Mouse (Mus musculus) embryonic stem cell, embryonic (primary cell): Measurements from ENCODE around the gene Zfp362.

Source experiments
- CTCF ChIA-PET, 4 experiments: fragments of 300-600 bp in 2 of 4; fragments of 350-600 bp in 2 of 4; sonication (Branson Sonifier 250); formaldehyde crosslinking; loops; one replicate each; lab custom pipeline; 2022; ENCODE audit warnings: inconsistent platforms in 2 of 4; lab: Charles Lee
- POLR2A ChIA-PET, 4 experiments: fragments of 300-600 bp in 2 of 4; fragments of 350-600 bp in 2 of 4; sonication (Branson Sonifier 250); formaldehyde crosslinking; loops; one replicate each; lab custom pipeline; 2022; ENCODE audit warnings: antibody characterized with exemption in 4 of 4, inconsistent platforms in 1 of 4; lab: Charles Lee

Gene Zfp362

DNA sequence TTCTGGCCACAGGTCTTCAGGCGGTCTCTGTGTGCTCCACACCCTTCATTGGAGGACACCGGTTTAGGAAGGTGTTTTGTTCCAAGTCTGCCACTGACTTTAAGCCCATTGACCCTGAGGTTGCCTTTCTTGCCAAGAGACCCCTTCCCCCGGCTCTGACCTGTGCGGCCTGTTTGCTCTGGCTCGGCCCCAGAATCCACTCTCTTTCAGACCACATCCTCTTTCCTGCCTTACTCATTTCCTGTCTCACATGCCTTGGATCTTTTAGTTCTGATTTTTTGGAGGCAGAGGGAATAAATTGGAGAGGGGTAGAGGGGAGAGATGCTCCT lies 76.2 kb downstream of the Zfp362 start:
- CTCF ChIA-PET: no interaction called here
- POLR2A ChIA-PET: no interaction called here

- POLR2A ChIA-PET: interaction anchor here in 1 of 4 experiments (1.5 kb wide), 1 partner anchor 10 kb away, joined by 6 read pairs; no protein-coding TSS in a partner anchor
- CTCF ChIA-PET: no interaction called here
These were observed 76.7 kb downstream of the Zfp362 start for GRCm38 (mm10) chr4:128729033-128729708.

- POLR2A ChIA-PET: interaction anchor here in 3 of 4 experiments (1.0 to 1.7 kb wide), 15 partner anchors 8 to 330 kb away, joined by 3 to 10 read pairs (median 4); partner anchors contain the start of genes A3galt2 (in 1 of the 3) and Rnf19b (in 1 of the 3)
- CTCF ChIA-PET: interaction anchor here in 3 of 4 experiments (0.9 to 2.5 kb wide), 5 partner anchors 17 to 48 kb away, joined by 3 to 14 read pairs (median 4); no protein-coding TSS in a partner anchor
These were observed 77.4 kb downstream of the Zfp362 start for GRCm38 (mm10) chr4:128728431-128728851.

- ChIA-PET CTCF (interaction anchor here in 3 of 4 experiments (0.9 to 2.5 kb wide), 5 partner anchors 16 to 49 kb away, joined by 3 to 14 read pairs (median 4); no protein-coding TSS in a partner anchor), POLR2A (interaction anchor here in 3 of 4 experiments (0.8 to 1.7 kb wide), 17 partner anchors 9 to 945 kb away, joined by 3 to 10 read pairs (median 4); partner anchors contain the start of genes A3galt2 (in 1 of the 3), Rnf19b (in 1 of the 3), S100pbp (in 1 of the 3) and Yars (in 1 of the 3))
These were observed 78.0 kb downstream of the Zfp362 start for GRCm38 (mm10) chr4:128727721-128728430.

DNA sequence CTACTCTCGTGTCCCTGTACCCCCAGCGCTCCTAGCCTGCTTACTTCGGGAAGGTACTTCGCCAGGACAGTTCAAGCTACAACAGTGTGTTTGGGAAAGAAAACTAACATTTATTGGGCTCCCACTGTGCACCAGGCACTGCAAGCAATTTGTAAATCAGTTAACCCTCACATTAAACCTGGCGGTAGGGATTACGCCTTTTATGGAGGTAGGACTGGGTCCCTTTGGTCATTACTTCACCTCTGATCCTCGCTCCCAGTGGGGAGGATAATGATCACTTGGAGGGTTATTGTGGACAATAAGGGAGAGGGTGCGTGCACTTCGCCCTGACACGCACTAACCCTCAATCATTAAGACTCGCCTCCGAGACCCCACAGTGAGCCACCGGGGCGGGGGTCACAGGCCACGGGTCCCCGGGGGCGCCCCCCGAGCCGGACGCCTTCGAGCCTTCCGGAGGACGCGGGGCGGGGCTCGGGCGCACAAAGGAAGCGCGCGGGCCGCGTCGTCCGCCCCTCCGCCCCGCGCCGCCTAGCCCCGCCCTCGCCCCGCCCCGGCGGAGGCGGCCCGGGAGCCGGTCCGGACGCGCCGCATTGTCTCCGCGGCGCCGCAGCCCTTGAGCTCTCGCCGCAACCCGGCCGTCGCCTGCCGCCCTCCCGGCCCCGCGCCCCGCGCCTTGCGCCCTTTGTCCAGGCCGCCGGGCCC lies 78.7 kb downstream of the Zfp362 start:
- CTCF ChIA-PET: interaction anchor here in 2 of 4 experiments (1.1 to 2.5 kb wide), 5 partner anchors 16 to 50 kb away, joined by 3 to 14 read pairs (median 4); no protein-coding TSS in a partner anchor
- POLR2A ChIA-PET: interaction anchor here in 3 of 4 experiments (0.6 to 1.7 kb wide), 17 partner anchors 8 to 1728 kb away, joined by 3 to 10 read pairs (median 4); partner anchors contain the start of genes A3galt2 (in 1 of the 3), Rnf19b (in 1 of the 3), S100pbp (in 1 of the 3) and Yars (in 1 of the 3)

- ChIA-PET CTCF (interaction anchor here in 1 of 4 experiments (1.2 kb wide), 1 partner anchor 13 kb away, joined by 4 read pairs; no protein-coding TSS in a partner anchor), POLR2A (interaction anchor here in 1 of 4 experiments (1.1 kb wide), 1 partner anchor 26 kb away, joined by 3 read pairs; no protein-coding TSS in a partner anchor)
These were observed 81.8 kb downstream of the Zfp362 start for GRCm38 (mm10) chr4:128724059-128724458.

DNA sequence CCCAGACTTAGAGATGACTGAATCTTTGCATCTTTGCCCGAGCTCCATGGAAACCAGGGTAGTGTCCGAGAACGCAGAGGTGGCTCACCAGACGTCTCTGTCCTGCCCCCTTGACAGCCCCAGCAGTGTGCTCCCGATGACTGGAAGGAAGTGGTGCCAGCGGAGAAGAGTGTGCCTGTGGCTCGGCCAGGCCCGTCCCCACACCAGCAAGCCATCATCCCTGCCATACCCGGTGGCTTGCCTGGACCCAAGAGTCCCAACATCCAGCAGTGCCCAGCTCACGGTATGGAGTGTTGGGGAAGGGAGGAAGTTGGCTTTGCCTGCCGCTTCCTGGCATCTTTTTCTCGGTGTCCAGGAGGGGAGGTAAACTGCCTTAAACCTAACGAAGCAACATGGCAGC lies 82.4 kb downstream of the Zfp362 start:
- CTCF ChIA-PET: interaction anchor here in 2 of 4 experiments (1.2 to 1.5 kb wide), 2 partner anchors 12 to 51 kb away, joined by 3 to 4 read pairs; no protein-coding TSS in a partner anchor
- POLR2A ChIA-PET: no interaction called here
